Mouse (Mus musculus) lung, embryonic 16.5 days (tissue): ENCODE results near the gene Pex5. TPM values are rescaled to one million over a fixed set of nuclear protein-coding genes. Genes with fewer than 3 reads are reported as not detected.
"Not testable (repeated sequence)": the region's sequence is repeated elsewhere in the genome, so short reads cannot be mapped to it uniquely, and the experiment has no call there.

Experiments used
- ATAC-seq: fragments of 200-750 bp; cut with Nextera tagmentation; 2 replicates; pipeline ENCODE4 v1.8.0; 2017; ENCODE audit warnings: low read depth, mild to moderate bottlenecking, moderate library complexity
- H3K27ac ChIP-seq: fragments of 300-500 bp; sonication (generic); 2 replicates; pipeline ENCODE4 v1.5.1; 2014; ENCODE audit warnings: mild to moderate bottlenecking, control low read depth, low read length
- H3K27me3 ChIP-seq: fragments of 300-500 bp; sonication (generic); 2 replicates; pipeline ENCODE4 v1.6.1; 2014; ENCODE audit warnings: low read depth, low read length, mixed read lengths; ENCODE audit not compliant: control insufficient read depth, insufficient read depth
- H3K36me3 ChIP-seq: fragments of 300-500 bp; sonication (generic); 2 replicates; pipeline ENCODE4 v1.6.1; 2014; ENCODE audit warnings: low read length; ENCODE audit not compliant: control insufficient read depth, insufficient read depth
- H3K4me1 ChIP-seq: fragments of 300-500 bp; sonication (generic); replicated peaks from 2 replicates; pipeline ENCODE4 v1.6.1; 2014; ENCODE audit warnings: low read length, mixed read lengths; ENCODE audit not compliant: control insufficient read depth, insufficient read depth
- H3K4me2 ChIP-seq: fragments of 300-500 bp; sonication (generic); 2 replicates; pipeline ENCODE4 v1.6.1; 2014; ENCODE audit warnings: low read depth, low read length, control low read depth
- H3K4me3 ChIP-seq: fragments of 300-500 bp; sonication (generic); 2 replicates; pipeline ENCODE4 v1.5.1; 2014; ENCODE audit warnings: mild to moderate bottlenecking, low read length, control low read depth
- H3K9ac ChIP-seq: fragments of 300-500 bp; sonication (generic); 2 replicates; pipeline ENCODE4 v1.6.1; 2014; ENCODE audit warnings: low read length, control low read depth
- H3K9me3 ChIP-seq: fragments of 300-500 bp; sonication (generic); 2 replicates; pipeline ENCODE4 v1.6.1; 2016; ENCODE audit warnings: low read length; ENCODE audit not compliant: control insufficient read depth
- WGBS: fragments of 180-500 bp; shearing (Covaris S2); extraction: QIAGEN DNeasy Blood & Tissue Kit; methylation state at CpG from one replicate; pipeline ENCODE4 v1.1.7; 2014; 5-methylcytosine and 5-hydroxymethylcytosine counted together
- polyA plus RNA-seq: library from polyadenylated mRNA; unstranded; fragments of >200 nt; fragmentation: Nextera tagmentation; extraction: Ambion mirVana; gene quantifications from 2 replicates; pipeline ENCODE4 v1.2.1, GENCODE M21; 2015

Pex5 gene
- polyA plus RNA-seq, 1 experiment from 2014 or later: 39.9 TPM

- Histone ChIP-seq H3K4me2 (peak overlapping the region; percentile 64), H3K9ac (peak overlapping the region; percentile 80), H3K27ac (peak overlapping the region; percentile 76), H3K36me3 (peaks cover 6% of the 10 kb centered on the region; the same call in 1 of the 2 replicates), H3K27me3 (no peaks in the 10 kb centered on the region), H3K4me1 (peaks cover 8% of the 10 kb centered on the region; the same call in 1 of the 2 replicates), H3K9me3 (no peaks in the 10 kb centered on the region), H3K4me3 (peak overlapping the region; percentile 75)
- ATAC-seq: peak; percentile 40
- WGBS: 6% methylated on average over 21 of the region's 21 CpGs
Measured at GRCm38 (mm10) chr6:124415347-124416088, 651 bp upstream of the Pex5 start.

- peak overlapping the region; percentile 64 for H3K4me2 ChIP-seq
- peaks cover 8% of the 10 kb centered on the region; the same call in 1 of the 2 replicates for H3K4me1 ChIP-seq
- peak overlapping the region; percentile 55; the same call in 1 of the 2 replicates for H3K27ac ChIP-seq
- peak; percentile 49 for ATAC-seq
- no peaks in the 10 kb centered on the region for H3K9me3 ChIP-seq
- H3K27me3 ChIP-seq: no peaks in the 10 kb centered on the region
- 2% methylated on average over 35 of the region's 45 CpGs for WGBS
- peak overlapping the region; percentile 80 for H3K9ac ChIP-seq
- peak overlapping the region; percentile 75 for H3K4me3 ChIP-seq
- peaks cover 6% of the 10 kb centered on the region; the same call in 1 of the 2 replicates for H3K36me3 ChIP-seq
Measured at GRCm38 (mm10) chr6:124414150-124414926, 529 bp downstream of the Pex5 start.

GRCm38 (mm10) chr6:124413770-124414149, 1.1 kb downstream of the Pex5 start:
- Histone ChIP-seq H3K4me2 (peak overlapping the region; percentile 64), H3K36me3 (peaks cover 6% of the 10 kb centered on the region; the same call in 1 of the 2 replicates), H3K4me1 (peaks cover 8% of the 10 kb centered on the region; the same call in 1 of the 2 replicates), H3K9me3 (no peaks in the 10 kb centered on the region), H3K27me3 (no peaks in the 10 kb centered on the region), H3K4me3 (peak overlapping the region; percentile 75), H3K27ac (peak overlapping the region; percentile 43; the same call in 1 of the 2 replicates), H3K9ac (peak overlapping the region; percentile 80)
- ATAC-seq: no peak
- WGBS: 45% methylated on average over 3 of the region's 3 CpGs

- H3K27me3 ChIP-seq: no peaks in the 10 kb centered on the region
- no peaks in the 10 kb centered on the region for H3K9me3 ChIP-seq
- H3K4me3 ChIP-seq: no peak overlapping the region
- no peak overlapping the region for H3K27ac ChIP-seq
- H3K4me1 ChIP-seq: peaks cover under 1% of the 10 kb centered on the region; the same call in 1 of the 2 replicates
- no peak overlapping the region for H3K4me2 ChIP-seq
- peaks cover 31% of the 10 kb centered on the region for H3K36me3 ChIP-seq
- ATAC-seq: no peak
- H3K9ac ChIP-seq: no peak overlapping the region
- 89% methylated on average over 5 of the region's 5 CpGs for WGBS
Measured at GRCm38 (mm10) chr6:124408355-124408754, 6.5 kb downstream of the Pex5 start.

- Histone ChIP-seq H3K27ac (no peak overlapping the region), H3K36me3 (peaks cover 37% of the 10 kb centered on the region), H3K4me1 (no peaks in the 10 kb centered on the region; the same call in 1 of the 2 replicates)
Measured at GRCm38 (mm10) chr6:124407180-124407579, 7.7 kb downstream of the Pex5 start.

GRCm38 (mm10) chr6:124406326-124406725, 8.5 kb downstream of the Pex5 start:
- ATAC-seq: no peak
- Histone ChIP-seq H3K4me1 (no peaks in the 10 kb centered on the region; the same call in 1 of the 2 replicates), H3K9me3 (no peaks in the 10 kb centered on the region), H3K27me3 (no peaks in the 10 kb centered on the region), H3K9ac (no peak overlapping the region), H3K36me3 (peaks cover 36% of the 10 kb centered on the region), H3K4me3 (no peak overlapping the region), H3K27ac (no peak overlapping the region), H3K4me2 (no peak overlapping the region)
- WGBS: 93% methylated on average over 10 of the region's 10 CpGs

More at GRCm38 (mm10) chr6:124407180-124407579, 7.7 kb downstream of the Pex5 start:
- Histone ChIP-seq H3K4me3 (no peak overlapping the region), H3K27me3 (no peaks in the 10 kb centered on the region), H3K9ac (no peak overlapping the region), H3K4me2 (no peak overlapping the region), H3K9me3 (no peaks in the 10 kb centered on the region)
- no peak for ATAC-seq

- no peak overlapping the region for H3K4me2 ChIP-seq
- H3K9me3 ChIP-seq: no peaks in the 10 kb centered on the region
- ATAC-seq: no peak
- peaks cover 58% of the 10 kb centered on the region for H3K36me3 ChIP-seq
- 89% methylated on average over 6 of the region's 6 CpGs for WGBS
- no peaks in the 10 kb centered on the region for H3K4me1 ChIP-seq
- H3K9ac ChIP-seq: no peak overlapping the region
- no peaks in the 10 kb centered on the region for H3K27me3 ChIP-seq
- no peak overlapping the region for H3K27ac ChIP-seq
- H3K4me3 ChIP-seq: no peak overlapping the region
Measured at GRCm38 (mm10) chr6:124399738-124400137, 15.1 kb downstream of the Pex5 start.

- ATAC-seq, H3K9me3 ChIP-seq, H3K4me3 ChIP-seq, H3K27ac ChIP-seq, H3K4me1 ChIP-seq, H3K9ac ChIP-seq, H3K27me3 ChIP-seq, H3K4me2 ChIP-seq: not testable (repeated sequence)
- peaks cover 31% of the 10 kb centered on the region for H3K36me3 ChIP-seq
- 92% methylated on average over 3 of the region's 3 CpGs for WGBS
Measured at GRCm38 (mm10) chr6:124394991-124395390, 19.9 kb downstream of the Pex5 start.

GRCm38 (mm10) chr6:124380142-124380541, 34.7 kb downstream of the Pex5 start:
- Histone ChIP-seq H3K4me3 (no peak overlapping the region), H3K27me3 (no peaks in the 10 kb centered on the region), H3K4me2 (no peak overlapping the region), H3K9ac (no peak overlapping the region), H3K4me1 (no peaks in the 10 kb centered on the region), H3K9me3 (no peaks in the 10 kb centered on the region), H3K36me3 (no peaks in the 10 kb centered on the region), H3K27ac (no peak overlapping the region)
- 18% methylated on average over 5 of the region's 5 CpGs for whole genome bisulfite sequencing
- no peak for ATAC-seq
